Mouse (Mus musculus) lung, postnatal 0 days (tissue): ENCODE results near the gene Lipi.

Source experiments
- CTCF ChIP-seq: IDR thresholded peaks from 2 replicates; pipeline ENCODE4 v1.5.1; 2016; ENCODE audit warnings: antibody characterized with exemption, mild to moderate bottlenecking
- EP300 ChIP-seq: IDR thresholded peaks from 2 replicates; pipeline ENCODE4 v1.6.1; 2016; ENCODE audit warnings: antibody characterized with exemption, mild to moderate bottlenecking, control low read depth

- TF ChIP-seq CTCF = no peak
- TF ChIP-seq EP300 = no peak
Measured at GRCm38 (mm10) chr16:75606415-75606814, 20.6 kb upstream of the Lipi start.
